Mouse (Mus musculus) testis, adult 2 months (tissue): ENCODE measurements around the gene Fn1.

Experiments
- CTCF ChIP-seq: fragments of 200-500 bp; IDR thresholded peaks from 2 replicates; pipeline ENCODE4 v1.5.1; 2012; ENCODE audit warnings: low read depth, mild to moderate bottlenecking, inconsistent platforms, low read length, moderate library complexity; ENCODE audit not compliant: control insufficient read depth, insufficient read depth, insufficient replicate concordance
- POLR2A ChIP-seq: fragments of 200-500 bp; IDR thresholded peaks from 2 replicates; pipeline ENCODE4 v1.6.1; 2012; ENCODE audit warnings: low read depth, mild to moderate bottlenecking, inconsistent platforms, low read length, moderate library complexity; ENCODE audit not compliant: control insufficient read depth

DNA sequence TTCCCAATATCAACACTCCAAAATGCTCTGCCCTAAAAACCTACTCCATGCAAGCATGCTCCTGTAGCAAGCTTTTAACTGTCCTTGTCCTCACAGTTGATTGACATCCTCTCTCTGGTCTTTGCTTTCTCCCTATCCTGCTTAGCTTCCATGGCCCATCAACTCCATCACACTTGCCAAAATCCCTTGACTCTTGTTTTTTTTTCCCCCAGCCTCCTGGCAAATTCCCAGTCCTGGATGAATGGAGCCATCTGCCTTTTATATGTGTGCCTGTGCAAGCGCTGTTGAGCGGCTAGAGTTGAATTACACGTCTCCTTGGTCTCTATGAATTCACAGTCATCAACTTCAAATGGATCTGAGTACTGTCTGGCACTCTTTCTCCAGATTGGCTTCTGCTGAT lies 112.6 kb downstream of the Fn1 start:
- TF ChIP-seq CTCF (no peak), POLR2A (no peak)
